Mouse (Mus musculus) gastrocnemius, postnatal 14 days (tissue): ENCODE measurements around the gene Oma1. TPM values are rescaled to one million over a fixed set of nuclear protein-coding genes. Genes with fewer than 3 reads are reported as not detected.

Experiments
- DNase-seq: peaks from one replicate; pipeline ENCODE4 v3.0.0; 2021; ENCODE audit warnings: mixed read lengths
- intact Hi-C: fragments of 180-260 bp; cut with DNase I; formaldehyde crosslinking; loops from one replicate; pipeline ENCODE4 v1.15.1; 2025; ENCODE audit warnings: low total_unique reads
- long read RNA-seq, 2 experiments: library from polyadenylated mRNA; stranded (forward); transcript quantifications; one replicate each; pipeline ENCODE4 v2.0.0; 2021
- total RNA-seq, 2 experiments: library from RNA; stranded (reverse); gene quantifications; 2 replicates each; pipeline ENCODE4 v1.2.3; 2021

The Oma1 gene
- 10 to 100 TPM; 20.4 to 21.1 TPM for total RNA-seq
- long read RNA-seq, experiment 1, transcript Oma1-201 (9 exons, 1,915 nt) = major isoform, 24 of 33 reads
- long read RNA-seq, experiment 1, partial matches to known transcripts = 2 of 33 reads
- long read RNA-seq, experiment 1, other reads (novel, unspliced or antisense) = 7 of 33 reads
- long read RNA-seq, experiment 2, transcript Oma1-201 (9 exons, 1,915 nt) = major isoform, 36 of 45 reads
- long read RNA-seq, experiment 2, partial matches to known transcripts = 3 of 45 reads
- long read RNA-seq, experiment 2, other reads (novel, unspliced or antisense) = 6 of 45 reads

GRCm38 (mm10) chr4:103313587-103314525 is at the start of gene Oma1:
Oma1 (plus strand) TSS chr4:103313812.
- DNase-seq = peak; percentile 99
- intact Hi-C loops = loop anchor here (5.0 kb wide), 1 partner anchor 33 kb away; no protein-coding TSS in a partner anchor

- intact Hi-C loops = no loop called here
- DNase-seq = no peak
These were observed 49.7 kb upstream of the Oma1 start for GRCm38 (mm10) chr4:103263812-103264396.

- DNase-seq = no peak
- intact Hi-C loops = no loop called here
These were observed 48.4 kb upstream of the Oma1 start for GRCm38 (mm10) chr4:103265166-103265565.

GRCm38 (mm10) chr4:103269336-103269735 is 44.3 kb upstream of the Oma1 start:
- intact Hi-C loops = no loop called here
- no peak for DNase-seq

DNA sequence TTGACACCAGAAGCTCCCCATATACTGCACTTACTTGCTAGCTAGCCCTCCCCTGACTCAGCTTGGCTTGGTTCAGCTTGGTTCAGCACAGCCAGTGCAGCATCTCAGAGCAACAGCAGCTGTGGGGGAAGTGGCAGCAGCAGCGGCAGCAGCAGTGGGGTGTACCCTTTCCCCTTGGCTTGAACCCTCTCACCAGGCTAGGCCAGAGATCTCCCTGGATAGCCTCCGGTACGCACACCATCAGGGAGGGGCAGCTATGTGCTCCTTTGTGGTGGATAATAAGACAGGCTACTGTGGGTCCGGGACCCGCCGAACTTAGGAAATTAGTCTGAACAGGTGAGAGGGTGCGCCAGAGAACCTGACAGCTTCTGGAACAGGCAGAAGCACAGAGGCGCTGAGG is 40.6 kb upstream of the Oma1 start:
- DNase-seq = no peak
- intact Hi-C loops = no loop called here

- no peak for DNase-seq
- intact Hi-C loops = no loop called here
These were observed 25.3 kb upstream of the Oma1 start for GRCm38 (mm10) chr4:103288342-103288741.

GRCm38 (mm10) chr4:103290763-103291162 is 22.8 kb upstream of the Oma1 start, which contains the start of gene 4921539E11Rik:
4921539E11Rik (minus strand) TSS chr4:103290863.
- intact Hi-C loops = no loop called here
- no peak for DNase-seq

- intact Hi-C loops = no loop called here
- DNase-seq = peak; percentile 17
These were observed 14.3 kb upstream of the Oma1 start for GRCm38 (mm10) chr4:103299342-103299741.

DNA sequence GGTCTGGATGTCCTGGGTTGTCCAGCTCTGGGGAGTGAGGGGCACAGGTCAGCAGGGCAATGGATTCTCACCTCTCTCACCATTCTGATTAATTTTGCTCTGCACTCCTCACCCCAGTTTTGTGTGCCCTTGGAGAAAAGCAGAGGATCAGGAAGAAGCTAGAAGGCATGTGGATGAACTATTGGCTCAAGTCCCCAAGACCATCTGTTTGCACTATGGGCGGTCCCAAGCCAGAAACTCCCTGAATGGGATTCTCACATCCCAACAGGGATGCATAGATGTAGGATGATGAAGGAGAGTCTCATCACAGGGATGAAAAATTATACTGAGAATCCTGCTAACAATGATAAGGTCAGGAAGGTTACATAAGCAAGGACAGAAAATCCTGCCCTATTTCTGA is 9.8 kb upstream of the Oma1 start:
- intact Hi-C loops = no loop called here
- DNase-seq = no peak

DNA sequence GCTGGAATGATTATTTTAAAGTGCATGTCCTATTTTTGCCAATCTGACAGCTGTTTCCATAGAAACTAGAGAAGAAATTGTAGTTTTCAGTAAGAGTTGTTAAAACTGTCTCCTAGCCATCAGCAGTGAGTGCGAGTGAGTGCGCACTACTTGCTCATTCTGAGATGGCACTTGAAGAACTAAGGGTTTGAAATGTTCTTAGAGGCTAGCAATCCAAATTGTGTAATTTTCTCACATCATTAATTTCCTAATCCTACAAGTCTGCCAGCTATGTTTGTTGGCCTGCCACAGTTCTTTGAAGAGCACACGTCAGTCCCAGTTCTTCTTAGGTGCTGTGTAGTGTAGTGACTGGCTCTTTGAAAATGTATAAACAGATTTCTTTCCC is 906 bp downstream of the Oma1 start:
- intact Hi-C loops = loop anchor here (5.0 kb wide), 1 partner anchor 33 kb away; no protein-coding TSS in a partner anchor
- DNase-seq = no peak

- intact Hi-C loops = no loop called here
- no peak for DNase-seq
These were observed 2.2 kb downstream of the Oma1 start for GRCm38 (mm10) chr4:103315861-103316260.

DNA sequence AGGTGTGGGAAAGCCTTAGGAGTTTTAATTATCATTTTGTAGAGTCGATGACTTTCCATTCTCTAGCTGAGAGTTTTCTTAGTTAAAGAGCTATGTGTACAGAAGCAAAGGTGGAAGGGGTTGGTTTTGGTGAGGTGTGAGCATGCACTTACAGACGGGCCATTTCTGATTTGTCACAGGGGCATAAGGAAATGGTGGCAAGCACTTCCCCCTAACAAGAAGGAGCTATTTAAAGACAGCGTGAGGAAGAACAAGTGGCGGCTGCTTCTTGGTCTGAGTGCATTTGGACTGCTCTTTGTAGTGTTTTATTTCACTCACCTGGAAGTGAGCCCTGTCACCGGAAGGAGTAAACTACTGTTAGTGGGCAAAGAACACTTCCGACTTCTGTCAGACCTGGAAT is 7.8 kb downstream of the Oma1 start:
- no peak for DNase-seq
- intact Hi-C loops = no loop called here

- intact Hi-C loops = no loop called here
- no peak for DNase-seq
These were observed 11.3 kb downstream of the Oma1 start for GRCm38 (mm10) chr4:103324688-103325451.

DNA sequence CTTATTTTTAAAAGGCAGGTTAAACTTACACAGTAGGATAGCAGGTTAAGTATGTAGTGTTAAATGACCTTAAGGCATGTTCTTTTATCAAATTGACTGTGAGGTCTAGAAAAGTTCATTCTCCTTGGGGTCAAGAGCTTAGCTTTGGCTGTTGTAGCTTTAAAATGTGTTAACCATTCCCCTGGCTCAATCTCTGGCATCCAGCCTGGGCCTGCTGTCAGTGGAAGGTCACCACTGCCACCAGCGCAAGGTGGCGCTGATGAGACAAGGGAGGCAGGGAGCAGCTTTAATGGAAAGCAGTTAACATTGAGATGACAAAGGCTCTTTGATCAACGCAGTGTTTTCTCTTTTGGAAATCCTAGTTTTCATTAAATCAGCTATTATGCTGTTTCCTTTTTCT is 13.4 kb downstream of the Oma1 start:
- intact Hi-C loops = no loop called here
- DNase-seq = peak; percentile 49

GRCm38 (mm10) chr4:103329348-103329747 is 15.7 kb downstream of the Oma1 start:
- intact Hi-C loops = no loop called here
- no peak for DNase-seq

GRCm38 (mm10) chr4:103335134-103335533 is 21.5 kb downstream of the Oma1 start:
- intact Hi-C loops = no loop called here
- DNase-seq = no peak

DNA sequence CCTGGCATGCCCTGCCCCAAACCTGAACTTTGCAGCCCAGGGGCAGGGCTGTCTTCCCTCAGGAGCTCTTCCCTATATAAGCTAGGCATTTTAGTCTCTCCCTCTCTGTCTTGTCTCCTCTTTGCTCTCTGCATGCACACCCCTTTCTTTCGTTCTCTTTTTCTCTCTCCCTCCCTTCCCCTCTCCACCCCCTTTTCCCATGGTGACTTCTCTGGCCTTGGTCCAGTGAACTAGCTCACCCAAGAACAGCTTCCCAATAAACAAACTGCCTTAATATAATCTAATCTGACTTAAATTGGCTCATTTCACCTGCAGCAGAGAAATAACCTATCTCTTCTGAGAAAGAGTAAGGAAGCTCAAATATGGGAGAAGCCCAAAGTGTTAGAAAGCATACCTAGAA is 27.1 kb downstream of the Oma1 start:
- no peak for DNase-seq
- intact Hi-C loops = no loop called here

DNA sequence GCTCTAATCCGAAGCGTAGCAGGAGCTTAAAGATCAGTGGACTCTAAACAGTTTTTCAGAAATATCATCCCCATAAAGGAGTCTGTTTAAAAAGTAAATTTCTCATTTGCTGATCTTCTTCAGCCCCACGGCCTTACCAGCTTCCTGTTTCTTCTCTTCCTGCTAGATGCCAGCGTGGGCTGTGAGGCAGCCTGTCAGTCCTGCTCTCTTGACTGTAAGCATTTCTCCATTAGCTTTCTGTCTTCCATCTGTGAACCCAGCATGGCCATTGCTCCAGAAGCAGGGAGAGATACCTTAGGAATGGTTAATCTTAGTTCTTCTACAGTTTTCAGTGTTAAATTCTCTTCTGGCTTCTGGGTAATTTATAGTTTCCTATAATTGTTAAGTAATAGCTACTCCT is 28.0 kb downstream of the Oma1 start:
- DNase-seq = no peak
- intact Hi-C loops = no loop called here

DNA sequence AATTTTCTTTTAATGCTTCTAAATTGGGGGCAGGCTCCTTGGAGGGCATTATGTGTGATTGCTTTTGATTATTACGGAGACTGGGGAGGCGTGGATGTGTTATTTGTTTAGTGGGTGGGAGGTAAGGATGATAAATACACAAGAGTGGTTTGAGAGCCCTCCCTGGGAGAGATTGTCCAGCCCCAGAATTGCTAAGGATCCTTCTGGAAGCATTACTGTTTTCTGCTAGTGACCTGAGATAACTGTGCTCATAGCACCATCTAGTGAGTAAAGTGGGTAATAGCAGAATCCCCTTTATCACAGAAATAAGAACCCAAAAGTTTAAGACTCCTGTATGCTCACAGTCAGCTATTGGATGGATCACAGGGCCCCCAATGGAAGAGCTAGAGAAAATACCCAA is 32.4 kb downstream of the Oma1 start:
- intact Hi-C loops = loop anchor here (5.0 kb wide), 1 partner anchor 34 kb away; the partner anchor contains the start of gene Oma1
- DNase-seq = no peak
